Comparison of ENCODE assay signal across 9 mouse cellular contexts in genomic region chr1:85916830-85917450, GRCm38 (mm10). TPM values are rescaled to one million over a fixed set of nuclear protein-coding genes. Genes with fewer than 3 reads are reported as not detected.
DNase-seq lines count a peak whose midpoint lies in the region; ATAC-seq lines count a peak whose summit lies in the region.
"Had no signal": no experiment of that assay in that cellular context is flagged by ENCODE, and none has a peak within 500 bp of the region (broad histone marks: within the 10 kb centered on the region; RNA-seq: fewer than 3 reads in every experiment).

No protein-coding gene starts in this region.

- peak; percentile 87 for ATAC-seq in hindbrain, embryonic 13.5 days (ENCODE audit: low FRiP score)
- ATAC-seq in midbrain, embryonic 16.5 days: peak; percentile 92
- no peak for ATAC-seq in erythroblast, adult 5-6 weeks (replicated peaks; ENCODE audit: low FRiP score, poor library complexity, severe bottlenecking)

- H3K36me3 ChIP-seq in hindbrain, embryonic 13.5 days: no peaks in the 10 kb centered on the region
- H3K36me3 ChIP-seq in midbrain, embryonic 16.5 days (ENCODE audit: control insufficient read depth, insufficient read depth, low read length): no peaks in the 10 kb centered on the region

- H3K27me3 ChIP-seq in hindbrain, embryonic 13.5 days: peaks cover 10% of the 10 kb centered on the region; the same call in 1 of the 2 replicates
- no peaks in the 10 kb centered on the region for H3K27me3 ChIP-seq in midbrain, embryonic 16.5 days (ENCODE audit: control insufficient read depth, insufficient read depth, low read depth, low read length)

- peak overlapping the region; percentile 20; the same call in 1 of the 2 replicates for H3K4me2 ChIP-seq in hindbrain, embryonic 13.5 days
- H3K4me2 ChIP-seq in midbrain, embryonic 16.5 days (ENCODE audit: low read length): peak overlapping the region; percentile 33; the same call in 1 of the 2 replicates

- H3K9me3 ChIP-seq in hindbrain, embryonic 13.5 days: no peaks in the 10 kb centered on the region
- H3K9me3 ChIP-seq in midbrain, embryonic 16.5 days (replicated peaks; ENCODE audit: control insufficient read depth, low read length, poor library complexity, severe bottlenecking): no peaks in the 10 kb centered on the region

- no peak overlapping the region for H3K4me3 ChIP-seq in hindbrain, embryonic 13.5 days
- H3K4me3 ChIP-seq in midbrain, embryonic 16.5 days (ENCODE audit: low read depth, low read length): no peak overlapping the region

- peak overlapping the region; percentile 91 for H3K27ac ChIP-seq in hindbrain, embryonic 13.5 days
- peak overlapping the region; percentile 93 for H3K27ac ChIP-seq in midbrain, embryonic 16.5 days (ENCODE audit: low read length)

- H3K4me1 ChIP-seq in hindbrain, embryonic 13.5 days (replicated peaks): peaks cover 28% of the 10 kb centered on the region
- peaks cover 20% of the 10 kb centered on the region for H3K4me1 ChIP-seq in midbrain, embryonic 16.5 days (ENCODE audit: control insufficient read depth, insufficient read depth, low read length)

- no peak overlapping the region for H3K9ac ChIP-seq in hindbrain, embryonic 13.5 days
- H3K9ac ChIP-seq in midbrain, embryonic 16.5 days (ENCODE audit: low read depth, low read length): peak overlapping the region; percentile 10; the same call in 1 of the 2 replicates

- DNase-seq in brain, adult 2 months (ENCODE audit: low read depth, low spot score): peak; percentile 94
- peak; percentile 55 for DNase-seq in embryo, embryonic 9.5 days (ENCODE audit: extremely low spot score)
- DNase-seq in spleen, postnatal 14 days (ENCODE audit: low spot score in 2 of 2): no peak
- no peak for DNase-seq in liver
- DNase-seq: kidney, postnatal 14 days had no signal

- WGBS in hindbrain, embryonic 13.5 days: 12% methylated on average over 4 of the region's 4 CpGs
- WGBS in midbrain, embryonic 16.5 days: 7% methylated on average over 4 of the region's 4 CpGs

RNA-seq across cellular contexts. Expression of gene 4933407L21Rik, which starts 11.3 kb away (rescaled TPM):
- polyA plus RNA-seq in hindbrain, embryonic 13.5 days (2015; fragmentation: Nextera tagmentation; extraction: Ambion mirVana): 3.5 and 3.6 TPM in 2 replicates
- polyA plus RNA-seq in midbrain, embryonic 16.5 days (2015; fragmentation: Nextera tagmentation; extraction: Ambion mirVana): 10.1 and 10.5 TPM in 2 replicates
- not detected in 2 replicates for total RNA-seq in erythroblast, adult 5-6 weeks (2015; ENCODE audit: low replicate concordance)
- total RNA-seq in erythroblast, adult 5-6 weeks (2017; ENCODE audit: low replicate concordance): not detected in 2 replicates
- polyA plus RNA-seq: liver, embryonic 16.5 days had no signal

RNA-seq across cellular contexts. Expression of gene Itm2c, which starts 22.9 kb away (rescaled TPM):
- polyA plus RNA-seq in hindbrain, embryonic 13.5 days (2015; fragmentation: Nextera tagmentation; extraction: Ambion mirVana): 166 and 167 TPM in 2 replicates
- 249 and 258 TPM in 2 replicates for polyA plus RNA-seq in midbrain, embryonic 16.5 days (2015; fragmentation: Nextera tagmentation; extraction: Ambion mirVana)
- 4.8 and 7.7 TPM in 2 replicates for total RNA-seq in erythroblast, adult 5-6 weeks (2015; ENCODE audit: low replicate concordance)
- 11.0 and 15.6 TPM in 2 replicates for total RNA-seq in erythroblast, adult 5-6 weeks (2017; ENCODE audit: low replicate concordance)

RNA-seq across cellular contexts. Expression of gene Gpr55, which starts 43.9 kb away (rescaled TPM):
- 0.04 and 0.17 TPM in 2 replicates for polyA plus RNA-seq in hindbrain, embryonic 13.5 days (2015; fragmentation: Nextera tagmentation; extraction: Ambion mirVana)
- polyA plus RNA-seq in midbrain, embryonic 16.5 days (2015; fragmentation: Nextera tagmentation; extraction: Ambion mirVana): 0.07 and 0.13 TPM in 2 replicates
- not detected in 2 replicates for total RNA-seq in erythroblast, adult 5-6 weeks (2015; ENCODE audit: low replicate concordance)
- total RNA-seq in erythroblast, adult 5-6 weeks (2017; ENCODE audit: low replicate concordance): 0.34 TPM in 1 of 2 replicates, not detected in the other

Comparison
In these comparisons a context has a peak if more than half of its experiments do, and no peak if none do; other contexts are left out.
1. DNase-seq: peak in brain, adult 2 months (single experiment) and embryo, embryonic 9.5 days (single experiment); none in spleen, postnatal 14 days (0 of 2) and liver (single experiment).